Mouse (Mus musculus) liver, postnatal 0 days (tissue): ENCODE measurements at regions not wholly inside any gene's neighbourhood (a gene's known extent, or its start where the extent isn't known, plus 50 kb on each side); places are given as distances from the start of the nearest gene placed in this dataset.

ENCODE experiments used
- ATAC-seq: fragments of 200-750 bp; cut with Nextera tagmentation; 2 replicates; pipeline ENCODE4 v1.8.0; 2017; ENCODE audit warnings: mild to moderate bottlenecking, moderate library complexity
- DNase-seq: peaks from one replicate; pipeline ENCODE4 v3.0.0-alpha.2; 2016
- H3K27ac ChIP-seq: fragments of 300-500 bp; sonication (generic); 2 replicates; pipeline ENCODE4 v1.5.1; 2014; ENCODE audit warnings: antibody characterized with exemption, moderate library complexity, mild to moderate bottlenecking, low read depth
- H3K27me3 ChIP-seq: fragments of 300-500 bp; sonication (generic); 2 replicates; pipeline ENCODE4 v1.6.1; 2014; ENCODE audit warnings: low read length, control low read depth, mixed read lengths; ENCODE audit not compliant: insufficient read depth
- H3K36me3 ChIP-seq: fragments of 300-500 bp; sonication (generic); replicated peaks from 2 replicates; pipeline ENCODE4 v1.6.1; 2014; ENCODE audit warnings: mild to moderate bottlenecking, control low read depth, low read length, moderate library complexity, mixed read lengths; ENCODE audit not compliant: insufficient read depth
- H3K4me1 ChIP-seq: fragments of 300-500 bp; sonication (generic); 2 replicates; pipeline ENCODE4 v1.6.1; 2014; ENCODE audit warnings: antibody characterized with exemption, mild to moderate bottlenecking, control low read depth; ENCODE audit not compliant: insufficient read depth
- H3K4me2 ChIP-seq: fragments of 300-500 bp; sonication (generic); 2 replicates; pipeline ENCODE4 v1.6.1; 2014; ENCODE audit warnings: low read depth, mild to moderate bottlenecking, low read length, moderate library complexity, mixed read lengths
- H3K4me3 ChIP-seq: fragments of 300-500 bp; sonication (generic); 2 replicates; pipeline ENCODE4 v1.5.1; 2014; ENCODE audit warnings: low read depth, low read length
- H3K9ac ChIP-seq: fragments of 300-500 bp; sonication (generic); replicated peaks from 2 replicates; pipeline ENCODE4 v1.6.1; 2014; ENCODE audit warnings: mild to moderate bottlenecking, moderate library complexity
- H3K9me3 ChIP-seq: fragments of 300-500 bp; sonication (generic); 2 replicates; pipeline ENCODE4 v1.6.1; 2016; ENCODE audit warnings: mild to moderate bottlenecking, control low read depth, low read length, mixed read lengths
- CTCF ChIP-seq: sonication (generic); IDR thresholded peaks from 2 replicates; pipeline ENCODE4 v1.5.1; 2016; ENCODE audit warnings: antibody characterized with exemption, low read depth
- EP300 ChIP-seq: IDR thresholded peaks from 2 replicates; pipeline ENCODE4 v1.6.1; 2016; ENCODE audit warnings: antibody characterized with exemption, low read depth, mild to moderate bottlenecking
- WGBS: fragments of 180-500 bp; shearing (Covaris S2); extraction: QIAGEN DNeasy Blood & Tissue Kit; methylation state at CpG from one replicate; pipeline ENCODE4 v1.1.7; 2014; ENCODE audit not compliant: insufficient replicate concordance; 5-methylcytosine and 5-hydroxymethylcytosine counted together

DNA sequence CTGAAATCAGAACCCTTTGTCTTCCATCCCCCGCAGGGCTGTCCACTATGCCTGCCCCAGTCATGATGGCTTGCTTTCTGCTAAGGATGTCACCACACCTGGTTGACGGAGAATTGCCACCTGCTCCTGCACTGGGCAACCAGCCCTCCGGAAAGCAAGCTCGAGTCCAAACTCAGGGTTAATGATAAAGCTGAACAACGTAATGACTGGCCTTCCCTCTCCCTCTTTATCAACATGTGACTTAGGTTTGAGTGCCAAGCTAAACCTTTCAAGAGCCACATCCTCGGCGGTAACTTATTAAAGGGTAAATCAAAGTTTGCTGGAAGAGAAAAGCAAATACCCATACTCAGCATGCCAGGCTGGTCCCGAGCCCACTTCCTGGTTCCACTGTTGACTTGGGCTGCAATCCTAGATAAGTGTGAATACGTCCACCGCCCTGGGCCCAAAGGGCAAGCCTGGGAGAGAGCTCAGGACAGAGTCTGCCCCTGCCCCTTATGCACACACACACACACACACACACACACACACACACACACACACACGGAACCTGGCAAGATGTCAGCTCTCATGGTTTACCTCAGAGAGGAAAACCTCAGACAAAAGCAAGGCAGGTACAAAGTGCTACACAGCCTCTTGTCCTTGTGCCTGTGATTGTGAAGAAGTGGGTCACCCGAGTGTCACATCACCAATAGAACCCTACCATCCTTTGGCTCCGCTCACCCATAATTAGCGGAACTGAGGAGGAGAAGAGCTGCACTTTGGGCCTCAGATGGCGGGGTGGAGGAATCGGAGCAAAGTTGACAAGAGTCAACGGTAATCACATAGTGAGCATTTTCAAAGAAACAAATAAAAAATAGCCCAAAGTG lies 116.0 kb downstream of the Tomm20 start:
- 46% methylated on average over 17 of the region's 17 CpGs for WGBS
- H3K4me3 ChIP-seq, result no peak overlapping the region
- no peak overlapping the region for H3K4me2 ChIP-seq
- no peaks in the 10 kb centered on the region for H3K36me3 ChIP-seq
- DNase-seq (peak; percentile 77), ATAC-seq (peak; percentile 83)
- H3K4me1 ChIP-seq, result peaks cover 91% of the 10 kb centered on the region
- H3K27me3 ChIP-seq, result no peaks in the 10 kb centered on the region
- H3K9ac ChIP-seq, result no peak overlapping the region
- TF ChIP-seq CTCF, result no peak
- TF ChIP-seq EP300, result peak; percentile 79
- peak overlapping the region; percentile 98 for H3K27ac ChIP-seq
- H3K9me3 ChIP-seq, result no peaks in the 10 kb centered on the region

DNA sequence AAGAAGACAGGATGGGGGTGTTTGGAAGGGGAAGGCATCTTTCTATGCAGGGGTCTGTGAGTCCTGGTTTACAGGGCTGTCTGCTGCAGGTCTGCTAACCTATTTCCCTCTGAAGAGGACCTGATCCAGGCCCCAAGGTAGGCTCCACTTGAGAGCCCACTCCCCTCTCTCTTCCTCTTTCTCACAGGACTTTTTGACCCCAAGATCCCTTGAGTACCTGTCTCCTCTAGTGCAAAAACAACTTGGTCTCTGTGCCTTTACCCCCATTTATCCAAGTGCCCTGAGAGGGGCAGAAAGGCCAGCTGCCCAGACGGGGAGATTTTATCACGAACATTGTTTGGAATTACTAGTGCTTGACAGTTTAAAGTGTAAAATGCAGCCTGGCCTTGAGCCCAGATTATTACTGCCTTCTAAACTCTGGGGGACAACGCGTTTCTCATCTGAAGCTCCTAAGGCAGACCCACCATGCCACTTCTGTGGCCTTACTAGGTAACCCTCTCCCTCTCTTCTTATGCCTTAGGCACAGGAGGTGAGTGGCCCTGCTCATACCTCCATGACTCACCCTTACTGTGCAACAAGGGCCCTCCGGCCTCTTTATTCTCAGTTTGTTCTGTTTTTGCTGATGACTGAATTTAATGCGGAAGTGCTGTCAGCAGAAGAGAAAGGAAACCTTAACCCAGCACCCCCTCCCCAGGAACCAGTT lies 117.8 kb downstream of the Tomm20 start:
- TF ChIP-seq CTCF (no peak), EP300 (no peak; the same call in 1 of the 2 replicates)
- H3K9ac ChIP-seq, result peak overlapping the region; percentile 53; the same call in 1 of the 2 replicates

DNA sequence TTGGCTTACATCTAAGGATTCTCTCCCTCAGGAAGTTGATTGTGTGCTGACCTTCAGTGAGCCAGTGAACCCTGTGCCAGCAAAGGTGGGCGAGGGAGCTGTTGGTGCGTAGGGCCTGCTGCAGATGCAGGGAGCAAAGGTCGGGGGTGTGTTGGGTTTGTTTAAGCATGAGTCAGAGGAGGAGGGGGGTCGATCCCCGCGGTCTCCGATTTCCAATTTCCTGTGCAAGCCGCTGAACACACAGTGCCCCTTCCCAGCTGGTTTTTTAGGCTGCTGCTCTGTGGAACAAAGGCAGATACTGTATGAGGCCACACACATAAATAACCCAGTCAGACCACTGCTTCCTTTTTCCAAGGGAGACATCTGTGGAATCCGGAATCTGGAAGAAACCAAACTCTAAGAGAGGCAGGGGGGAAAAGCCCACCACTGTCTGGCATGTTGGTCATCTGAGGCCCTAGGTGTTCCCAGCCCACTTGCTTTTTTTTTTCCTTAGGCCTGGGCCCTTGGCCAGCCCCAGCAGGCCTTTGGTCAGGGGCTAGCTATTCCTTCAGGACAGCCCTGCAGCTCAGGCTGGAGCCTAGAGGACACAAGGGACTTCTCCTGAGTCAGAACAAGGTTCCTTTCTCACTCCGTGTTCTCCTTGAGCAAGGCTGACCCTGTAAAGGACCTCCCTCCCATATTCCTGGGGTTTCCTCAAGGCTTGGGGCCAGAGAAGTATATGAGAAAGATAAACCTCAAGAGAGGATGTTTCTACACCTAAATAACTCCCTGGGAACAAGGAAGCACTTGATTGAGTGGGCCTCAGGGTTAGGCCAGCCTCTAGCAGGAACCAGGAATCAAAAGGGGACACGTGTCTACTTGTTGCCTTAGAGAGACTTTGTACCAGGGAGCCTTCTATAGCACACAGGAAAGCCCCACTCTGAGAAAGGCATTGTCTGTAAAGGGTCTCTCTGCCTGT lies 119.0 kb downstream of the Tomm20 start:
- 14% methylated on average over 11 of the region's 11 CpGs for WGBS
- H3K9ac ChIP-seq, result peak overlapping the region; percentile 53
- H3K36me3 ChIP-seq, result no peaks in the 10 kb centered on the region
- H3K27me3 ChIP-seq, result no peaks in the 10 kb centered on the region
- peak overlapping the region; percentile 98 for H3K27ac ChIP-seq
- no peak overlapping the region for H3K4me3 ChIP-seq
- DNase-seq (peak; percentile 84), ATAC-seq (peak; percentile 57)
- TF ChIP-seq EP300 (peak; percentile 85), CTCF (no peak)
- H3K9me3 ChIP-seq, result no peaks in the 10 kb centered on the region
- H3K4me1 ChIP-seq, result peaks cover 66% of the 10 kb centered on the region
- H3K4me2 ChIP-seq, result no peak overlapping the region

More for the DNA sequence above, 117.8 kb downstream of the Tomm20 start:
- H3K4me1 ChIP-seq, result peaks cover 78% of the 10 kb centered on the region
- H3K9me3 ChIP-seq, result no peaks in the 10 kb centered on the region
- H3K27me3 ChIP-seq, result no peaks in the 10 kb centered on the region
- H3K36me3 ChIP-seq, result no peaks in the 10 kb centered on the region
- DNase-seq (no peak), ATAC-seq (no peak)
- H3K4me3 ChIP-seq, result no peak overlapping the region
- H3K4me2 ChIP-seq, result no peak overlapping the region
- WGBS, result 34% methylated on average over 6 of the region's 6 CpGs
- H3K27ac ChIP-seq, result peak overlapping the region; percentile 98

DNA sequence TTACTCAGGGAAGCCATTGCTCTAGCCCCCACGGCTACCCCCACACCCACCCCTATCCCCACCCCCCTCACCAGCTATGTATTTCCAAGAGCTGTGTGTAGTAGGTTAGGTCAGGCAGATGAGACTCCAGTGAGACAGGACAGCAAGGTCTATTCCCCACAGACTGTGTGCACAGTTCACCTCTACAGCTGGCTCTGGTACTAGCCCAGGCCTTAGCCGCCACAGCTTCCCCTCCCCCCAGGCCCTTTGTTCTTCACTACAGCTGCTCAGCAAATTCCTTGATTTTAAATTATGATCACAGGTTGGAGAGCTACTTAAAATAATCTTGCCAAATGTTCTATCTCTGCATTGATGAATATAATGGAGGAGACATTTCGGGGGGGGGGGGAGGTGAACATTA lies 119.8 kb downstream of the Tomm20 start:
- Histone ChIP-seq H3K9me3 (no peaks in the 10 kb centered on the region), H3K36me3 (no peaks in the 10 kb centered on the region), H3K4me1 (peaks cover 62% of the 10 kb centered on the region), H3K9ac (peak overlapping the region; percentile 53), H3K27me3 (no peaks in the 10 kb centered on the region), H3K4me2 (no peak overlapping the region), H3K27ac (peak overlapping the region; percentile 98), H3K4me3 (no peak overlapping the region)
- peak; percentile 53 for DNase-seq
- TF ChIP-seq CTCF (no peak), EP300 (no peak)
- no peak for ATAC-seq
- WGBS, result 26% methylated on average over 3 of the region's 3 CpGs

DNA sequence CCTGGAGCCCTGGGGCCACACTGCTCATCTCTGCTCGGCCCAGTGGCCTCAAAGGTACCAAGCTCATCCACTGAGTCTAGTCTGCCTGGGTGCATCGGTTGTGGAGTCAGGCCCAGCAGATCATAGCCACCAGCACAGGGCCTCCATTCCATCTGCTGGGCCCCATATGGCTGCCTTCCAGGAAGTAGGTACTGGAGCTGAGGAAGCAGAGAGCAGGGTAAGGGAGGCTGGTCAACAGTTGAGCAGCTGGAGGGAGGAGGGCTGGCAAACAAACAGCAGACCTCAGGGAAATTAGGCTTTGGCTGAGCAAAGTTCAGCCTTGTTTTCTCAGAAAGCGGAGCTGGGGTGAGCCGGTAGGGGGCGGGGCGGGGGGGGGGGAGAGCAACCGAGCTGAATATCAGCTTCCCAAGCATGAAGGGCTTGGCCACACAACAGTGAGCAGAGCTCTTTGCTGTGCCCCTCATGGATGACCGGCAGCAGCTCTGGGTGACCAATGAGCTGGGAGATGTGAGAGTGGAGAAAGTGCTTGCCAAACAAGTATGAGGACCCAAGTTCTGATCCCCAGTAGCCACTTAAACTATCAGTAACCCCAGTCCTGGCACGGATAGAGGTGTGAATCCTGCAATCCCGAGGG lies 121.0 kb downstream of the Tomm20 start:
- Histone ChIP-seq H3K27ac (peak overlapping the region; percentile 98), H3K4me2 (no peak overlapping the region), H3K9ac (peak overlapping the region; percentile 49), H3K4me3 (no peak overlapping the region), H3K36me3 (no peaks in the 10 kb centered on the region), H3K4me1 (peaks cover 51% of the 10 kb centered on the region), H3K27me3 (no peaks in the 10 kb centered on the region), H3K9me3 (no peaks in the 10 kb centered on the region)
- peak; percentile 82 for DNase-seq
- 25% methylated on average over 8 of the region's 10 CpGs for WGBS
- ATAC-seq, result peak; percentile 47
- TF ChIP-seq EP300 (no peak), CTCF (no peak)
